Mouse (Mus musculus): Measurements from ENCODE around the gene Slc2a8. TPM values are rescaled to one million over a fixed set of nuclear protein-coding genes. Genes with fewer than 3 reads are reported as not detected.

Gene Slc2a8
- polyA plus RNA-seq, 1 experiment, result 48.4 TPM

GRCm38 (mm10) chr2:32927624-32928234 lies 54.2 kb downstream of the Slc2a8 start:
- Histone ChIP-seq H3K4me3 (replicated peaks; ENCODE audit: extremely low read depth, low read depth, low read length) (no peak overlapping the region), H3K4me1 (ENCODE audit: control insufficient read depth, insufficient read depth, low read length) (peaks cover 9% of the 10 kb centered on the region)
- DNase-seq, result peak; percentile 53
- TF ChIP-seq POLR2A (IDR thresholded peaks at IDR 0.05; ENCODE audit: borderline replicate concordance, extremely low read depth, low read depth, low read length) (no peak), CTCF (IDR thresholded peaks at IDR 0.05; ENCODE audit: insufficient read depth, low read length) (no peak)
- WGBS, result 43% methylated on average over 15 of the region's 15 CpGs

GRCm38 (mm10) chr2:32926330-32927075 lies 55.4 kb downstream of the Slc2a8 start:
- DNase-seq, result peak; percentile 21
- WGBS, result 63% methylated on average over 12 of the region's 12 CpGs
- Histone ChIP-seq H3K4me1 (ENCODE audit: control insufficient read depth, insufficient read depth, low read length) (peaks cover 9% of the 10 kb centered on the region), H3K4me3 (replicated peaks; ENCODE audit: extremely low read depth, low read depth, low read length) (no peak overlapping the region)
- no peak for TF ChIP-seq CTCF (IDR thresholded peaks at IDR 0.05; ENCODE audit: insufficient read depth, low read length)
- no peak for TF ChIP-seq POLR2A (IDR thresholded peaks at IDR 0.05; ENCODE audit: borderline replicate concordance, extremely low read depth, low read depth, low read length)

GRCm38 (mm10) chr2:32924306-32924844 lies 57.5 kb downstream of the Slc2a8 start:
- TF ChIP-seq POLR2A (IDR thresholded peaks at IDR 0.05; ENCODE audit: borderline replicate concordance, extremely low read depth, low read depth, low read length) (no peak), CTCF (IDR thresholded peaks at IDR 0.05; ENCODE audit: insufficient read depth, low read length) (no peak)
- Histone ChIP-seq H3K4me3 (replicated peaks; ENCODE audit: extremely low read depth, low read depth, low read length) (no peak overlapping the region), H3K4me1 (ENCODE audit: control insufficient read depth, insufficient read depth, low read length) (peaks cover 9% of the 10 kb centered on the region)
- no peak for DNase-seq
- WGBS, result 65% methylated on average over 10 of the region's 10 CpGs

- DNase-seq, result no peak
- no peak overlapping the region for H3K4me3 ChIP-seq (replicated peaks; ENCODE audit: extremely low read depth, low read depth, low read length)
- TF ChIP-seq CTCF (IDR thresholded peaks at IDR 0.05; ENCODE audit: insufficient read depth, low read length) (no peak), POLR2A (IDR thresholded peaks at IDR 0.05; ENCODE audit: borderline replicate concordance, extremely low read depth, low read depth, low read length) (no peak)
- peaks cover 9% of the 10 kb centered on the region for H3K4me1 ChIP-seq (ENCODE audit: control insufficient read depth, insufficient read depth, low read length)
- WGBS, result 89% methylated on average over 24 of the region's 24 CpGs
Measured at GRCm38 (mm10) chr2:32923551-32924250, 58.2 kb downstream of the Slc2a8 start.

Other genes starting within 250 kb of the Slc2a8 start
- 0.18 and 0.41 TPM in 2 replicates for gene 6330409D20Rik, start 241.1 kb downstream of the Slc2a8 start, polyA plus RNA-seq (2012; rRNA removed)
- 65.3 and 67.8 TPM in 2 replicates for gene Tor2a, start 224.8 kb downstream of the Slc2a8 start, polyA plus RNA-seq (2012; rRNA removed)
- 9.7 and 12.0 TPM in 2 replicates for gene Ttc16, start 206.4 kb downstream of the Slc2a8 start, polyA plus RNA-seq (2012; rRNA removed)
- 5.6 and 10.7 TPM in 2 replicates for gene Ptrh1, start 206.3 kb downstream of the Slc2a8 start, polyA plus RNA-seq (2012; rRNA removed)
- 2.1 and 2.4 TPM in 2 replicates for gene Cfap157, start 197.7 kb downstream of the Slc2a8 start, polyA plus RNA-seq (2012; rRNA removed)
- gene Stxbp1, start 134.8 kb downstream of the Slc2a8 start, polyA plus RNA-seq (2012; rRNA removed), result 26.3 and 37.9 TPM in 2 replicates
- gene Fam129b, start 106.0 kb downstream of the Slc2a8 start, polyA plus RNA-seq (2012; rRNA removed), result 205 and 224 TPM in 2 replicates
- 190 and 241 TPM in 2 replicates for gene Rpl12, start 20.5 kb downstream of the Slc2a8 start, polyA plus RNA-seq (2012; rRNA removed)
- 17.4 and 18.4 TPM in 2 replicates for gene Lrsam1, start 20.5 kb downstream of the Slc2a8 start, polyA plus RNA-seq (2012; rRNA removed)
- 12.0 and 17.2 TPM in 2 replicates for gene Garnl3, start 149.6 kb upstream of the Slc2a8 start, polyA plus RNA-seq (2012; rRNA removed)
- gene Angptl2, start 234.0 kb upstream of the Slc2a8 start, polyA plus RNA-seq (2012; rRNA removed), result 76.0 and 98.5 TPM in 2 replicates